Comparison of ENCODE assay signal across 12 mouse cellular contexts in genomic region chr5:149264878-149265279, GRCm38 (mm10). TPM values are rescaled to one million over a fixed set of nuclear protein-coding genes. Genes with fewer than 3 reads are reported as not detected.
A peak's percentile ranks its signal among the peaks of the same experiment; 100 is the strongest.
DNase-seq lines count a peak whose midpoint lies in the region; ATAC-seq lines count a peak whose summit lies in the region.
"Had no signal": no experiment of that assay in that cellular context is flagged by ENCODE, and none has a peak within 500 bp of the region (broad histone marks: within the 10 kb centered on the region; RNA-seq: fewer than 3 reads in every experiment).

No protein-coding gene starts in this region.

- no peak overlapping the region for H3K27ac ChIP-seq in hindbrain, embryonic 13.5 days
- H3K27ac ChIP-seq: hindbrain, embryonic 10.5 days; kidney, postnatal 0 days; limb, embryonic 12.5 days had no signal

- H3K4me1 ChIP-seq in hindbrain, embryonic 13.5 days (replicated peaks): no peaks in the 10 kb centered on the region
- H3K4me1 ChIP-seq: limb, embryonic 12.5 days had no signal

- WGBS in hindbrain, embryonic 13.5 days: 62% methylated on average over 6 of the region's 6 CpGs

- peaks cover 4% of the 10 kb centered on the region; the same call in 1 of the 2 replicates for H3K9me3 ChIP-seq in hindbrain, embryonic 13.5 days
- H3K9me3 ChIP-seq: hindbrain, embryonic 10.5 days had no signal

- H3K27me3 ChIP-seq in hindbrain, embryonic 13.5 days: peaks cover 5% of the 10 kb centered on the region; the same call in 1 of the 2 replicates
- H3K27me3 ChIP-seq: limb, embryonic 12.5 days had no signal

- no peaks in the 10 kb centered on the region for H3K36me3 ChIP-seq in hindbrain, embryonic 13.5 days
- H3K36me3 ChIP-seq: hindbrain, embryonic 10.5 days; limb, embryonic 12.5 days had no signal

- ATAC-seq in hindbrain, embryonic 13.5 days (ENCODE audit: low FRiP score): no peak
- ATAC-seq: forebrain, postnatal 0 days had no signal

- H3K4me3 ChIP-seq in hindbrain, embryonic 13.5 days: no peak overlapping the region
- H3K4me3 ChIP-seq: hindbrain, embryonic 10.5 days; limb, embryonic 12.5 days had no signal

- no peak overlapping the region for H3K9ac ChIP-seq in hindbrain, embryonic 13.5 days
- H3K9ac ChIP-seq: forebrain, postnatal 0 days; limb, embryonic 12.5 days had no signal

- DNase-seq in heart, adult 11 months: peak; percentile 96
- DNase-seq in heart, postnatal 10 days: no peak
- peak; percentile 29 for DNase-seq in thymus, postnatal 14 days
- no peak for DNase-seq in thymus, postnatal 25 days
- DNase-seq in lung, postnatal 4 days: peak; percentile 47 to 52
- no peak for DNase-seq in left cerebral cortex, postnatal 25 days (ENCODE audit: low spot score in 2 of 2)
- no peak for DNase-seq in cerebellum, adult 9-10 months
- DNase-seq: forebrain, postnatal 0 days had no signal

- intact Hi-C loops in heart, postnatal 10 days (cut with DNase I): no loop called here
- intact Hi-C loops in left cerebral cortex, postnatal 25 days (cut with DNase I): no loop called here

- H3K4me2 ChIP-seq in hindbrain, embryonic 13.5 days: no peak overlapping the region
- H3K4me2 ChIP-seq: limb, embryonic 12.5 days had no signal

RNA-seq across cellular contexts. Expression of gene Alox5ap, which starts 0.3 kb away (rescaled TPM):
- 10 to 100 TPM; 10.1 to 12.0 TPM for total RNA-seq in heart, postnatal 10 days (2021)
- 10 to 100 TPM in 1 of 2 experiments, 1 to 10 TPM in 1; 6.5 to 13.3 TPM for total RNA-seq in left cerebral cortex, postnatal 25 days (2021)
- 9.0 and 11.2 TPM in 2 replicates for polyA plus RNA-seq in hindbrain, embryonic 13.5 days (2015; fragmentation: Nextera tagmentation; extraction: Ambion mirVana)

Comparison
In these comparisons a context has a peak if more than half of its experiments do, and no peak if none do; other contexts are left out.
1. DNase-seq: peak in heart, adult 11 months (single experiment), thymus, postnatal 14 days (single experiment) and lung, postnatal 4 days (2 of 2); none in heart, postnatal 10 days (0 of 2), thymus, postnatal 25 days (single experiment), left cerebral cortex, postnatal 25 days (0 of 2) and cerebellum, adult 9-10 months (single experiment).